Mouse (Mus musculus) thymus, adult 2 months (tissue): ENCODE measurements around the gene Cd200. TPM values are rescaled to one million over a fixed set of nuclear protein-coding genes. Genes with fewer than 3 reads are reported as not detected.

Experiments used
- DNase-seq: peaks from one replicate; pipeline ENCODE4 v3.0.0; 2021
- H3K27ac ChIP-seq: fragments of 200-500 bp; 2 replicates; pipeline ENCODE4 v1.5.1; 2012; ENCODE audit warnings: low read length, control low read depth; ENCODE audit not compliant: control insufficient read depth, insufficient read depth
- H3K27me3 ChIP-seq: fragments of 200-500 bp; 2 replicates; pipeline ENCODE4 v1.6.1; 2012; ENCODE audit warnings: mild to moderate bottlenecking, low read length, moderate library complexity, mixed read lengths; ENCODE audit not compliant: control insufficient read depth, insufficient read depth
- H3K36me3 ChIP-seq: fragments of 200-500 bp; 2 replicates; pipeline ENCODE4 v1.6.1; 2012; ENCODE audit warnings: mild to moderate bottlenecking, low read length, moderate library complexity; ENCODE audit not compliant: control insufficient read depth, insufficient read depth
- H3K4me1 ChIP-seq: fragments of 200-500 bp; replicated peaks from 2 replicates; pipeline ENCODE4 v1.6.1; 2012; ENCODE audit warnings: low read length; ENCODE audit not compliant: control insufficient read depth, insufficient read depth
- H3K4me3 ChIP-seq: fragments of 200-500 bp; 2 replicates; pipeline ENCODE4 v1.5.1; 2012; ENCODE audit warnings: mild to moderate bottlenecking, low read length, control low read depth, moderate library complexity; ENCODE audit not compliant: control insufficient read depth, insufficient read depth
- CTCF ChIP-seq: fragments of 200-500 bp; IDR thresholded peaks from 2 replicates; pipeline ENCODE4 v1.5.1; 2012; ENCODE audit warnings: mild to moderate bottlenecking, control low read depth, low read length, moderate library complexity, borderline replicate concordance; ENCODE audit not compliant: control insufficient read depth, poor library complexity, insufficient read depth; ENCODE audit errors: extremely low read depth
- POLR2A ChIP-seq: fragments of 200-500 bp; IDR thresholded peaks from 2 replicates; pipeline ENCODE4 v1.6.1; 2012; ENCODE audit warnings: mild to moderate bottlenecking, low read length, control low read depth, moderate library complexity; ENCODE audit not compliant: control insufficient read depth, poor library complexity, insufficient read depth; ENCODE audit errors: extremely low read depth
- WGBS: fragments of 180-500 bp; shearing (Covaris S2); methylation state at CpG from one replicate; pipeline ENCODE4 v1.1.7; 2018; 5-methylcytosine and 5-hydroxymethylcytosine counted together
- polyA plus RNA-seq: library from polyadenylated mRNA; depleted of rRNA; stranded (reverse); fragments of >200 nt; gene quantifications from 2 replicates; pipeline ENCODE4 v1.2.3, GENCODE M21; 2012

The Cd200 gene
- polyA plus RNA-seq, 1 experiment: 43.7 TPM

- TF ChIP-seq POLR2A (no peak), CTCF (no peak)
Observed at GRCm38 (mm10) chr16:45407645-45408400, 1.0 kb downstream of the Cd200 start.

GRCm38 (mm10) chr16:45407091-45407490, 1.8 kb downstream of the Cd200 start:
- Histone ChIP-seq H3K4me3 (no peak overlapping the region), H3K36me3 (no peaks in the 10 kb centered on the region), H3K27ac (no peak overlapping the region), H3K4me1 (no peaks in the 10 kb centered on the region), H3K27me3 (no peaks in the 10 kb centered on the region)
- WGBS: 95% methylated on average over 5 of the region's 5 CpGs
- no peak for DNase-seq
- TF ChIP-seq CTCF: no peak
- no peak for TF ChIP-seq POLR2A

More at GRCm38 (mm10) chr16:45407645-45408400, 1.0 kb downstream of the Cd200 start:
- DNase-seq: no peak
- Histone ChIP-seq H3K36me3 (no peaks in the 10 kb centered on the region), H3K27me3 (no peaks in the 10 kb centered on the region), H3K4me3 (no peak overlapping the region), H3K4me1 (no peaks in the 10 kb centered on the region), H3K27ac (no peak overlapping the region)
- 41% methylated on average over 9 of the region's 9 CpGs for WGBS

- H3K27me3 ChIP-seq: no peaks in the 10 kb centered on the region
- TF ChIP-seq CTCF (no peak), POLR2A (no peak)
- DNase-seq: no peak
- no peak overlapping the region for H3K4me3 ChIP-seq
- no peak overlapping the region for H3K27ac ChIP-seq
- no peaks in the 10 kb centered on the region for H3K4me1 ChIP-seq
- 89% methylated on average over 2 of the region's 2 CpGs for WGBS
- no peaks in the 10 kb centered on the region for H3K36me3 ChIP-seq
Observed at GRCm38 (mm10) chr16:45402951-45403350, 5.9 kb downstream of the Cd200 start.

- H3K27me3 ChIP-seq: no peaks in the 10 kb centered on the region
- 97% methylated on average over 1 of the region's 1 CpGs for WGBS
- no peaks in the 10 kb centered on the region for H3K4me1 ChIP-seq
- H3K36me3 ChIP-seq: no peaks in the 10 kb centered on the region
- H3K27ac ChIP-seq: no peak overlapping the region
- TF ChIP-seq CTCF: no peak
- TF ChIP-seq POLR2A: no peak
- no peak for DNase-seq
- H3K4me3 ChIP-seq: no peak overlapping the region
Observed at GRCm38 (mm10) chr16:45402036-45402435, 6.8 kb downstream of the Cd200 start.

GRCm38 (mm10) chr16:45399947-45400555, 8.8 kb downstream of the Cd200 start:
- no peak for TF ChIP-seq POLR2A
- no peak for TF ChIP-seq CTCF
- DNase-seq: no peak
- WGBS: 90% methylated on average over 9 of the region's 9 CpGs
- Histone ChIP-seq H3K4me1 (no peaks in the 10 kb centered on the region), H3K27me3 (no peaks in the 10 kb centered on the region), H3K4me3 (no peak overlapping the region), H3K36me3 (no peaks in the 10 kb centered on the region), H3K27ac (no peak overlapping the region)

- WGBS: 96% methylated on average over 3 of the region's 3 CpGs
- Histone ChIP-seq H3K4me1 (no peaks in the 10 kb centered on the region), H3K27me3 (no peaks in the 10 kb centered on the region), H3K27ac (no peak overlapping the region), H3K36me3 (no peaks in the 10 kb centered on the region), H3K4me3 (no peak overlapping the region)
- DNase-seq: no peak
- TF ChIP-seq POLR2A: no peak
- TF ChIP-seq CTCF: no peak
Observed at GRCm38 (mm10) chr16:45399411-45399810, 9.4 kb downstream of the Cd200 start.
